Mouse (Mus musculus): Measurements from ENCODE around the gene Gsta3.

GRCm38 (mm10) chr1:21280306-21280705, 39.9 kb downstream of the Gsta3 start:
- TF ChIP-seq CTCF (IDR thresholded peaks at IDR 0.05; ENCODE audit: control insufficient read depth, insufficient read depth, low read length) (no peak), POLR2A (IDR thresholded peaks at IDR 0.05; ENCODE audit: borderline replicate concordance, control insufficient read depth, low read depth, low read length) (no peak)

Measured in bone marrow, adult 2 months (tissue).